Mouse (Mus musculus) bone marrow macrophage, adult 2 months (primary cell): Measurements from ENCODE around the gene Hivep2.

ENCODE experiments used
- CTCF ChIP-seq: IDR thresholded peaks from 2 replicates; pipeline ENCODE4 v1.5.1; 2012; ENCODE audit warnings: low read depth, mild to moderate bottlenecking, low read length, moderate library complexity
- POLR2A ChIP-seq: IDR thresholded peaks from 2 replicates; pipeline ENCODE4 v1.6.1; 2012; ENCODE audit warnings: mild to moderate bottlenecking, low read depth, low read length, borderline replicate concordance

GRCm38 (mm10) chr10:13997336-13997735 is 31.5 kb downstream of the Hivep2 start:
- TF ChIP-seq CTCF, result no peak
- TF ChIP-seq POLR2A, result no peak
